Mouse (Mus musculus): Measurements from ENCODE around the gene Birc5.

Birc5 gene

DNA sequence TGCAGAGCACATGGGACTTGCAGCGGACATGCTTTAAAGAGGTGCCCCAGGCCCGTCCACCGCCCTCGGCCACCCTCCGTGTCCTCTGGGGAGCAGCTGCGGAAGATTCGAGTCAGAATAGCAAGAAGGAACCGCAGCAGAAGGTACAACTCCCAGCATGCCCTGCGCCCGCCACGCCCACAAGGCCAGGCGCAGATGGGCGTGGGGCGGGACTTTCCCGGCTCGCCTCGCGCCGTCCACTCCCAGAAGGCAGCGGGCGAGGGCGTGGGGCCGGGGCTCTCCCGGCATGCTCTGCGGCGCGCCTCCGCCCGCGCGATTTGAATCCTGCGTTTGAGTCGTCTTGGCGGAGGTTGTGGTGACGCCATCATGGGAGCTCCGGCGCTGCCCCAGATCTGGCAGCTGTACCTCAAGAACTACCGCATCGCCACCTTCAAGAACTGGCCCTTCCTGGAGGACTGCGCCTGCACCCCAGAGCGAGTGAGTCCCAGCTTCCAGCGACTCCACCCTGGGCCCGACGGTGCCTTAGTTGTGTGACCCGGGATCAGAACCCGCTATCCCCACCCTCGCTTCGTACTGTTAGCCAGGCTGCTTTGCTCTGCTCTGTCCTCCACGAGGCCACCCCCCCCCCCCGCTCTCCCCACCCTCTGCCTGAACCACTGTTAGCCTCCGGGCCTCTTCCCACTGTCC is at the start of gene Birc5:
Gene Birc5, plus strand, starts transcription at position 267 of the 687 bp plus-strand sequence.
- no peak; the same call in 1 of the 2 replicates for TF ChIP-seq GATA4 (IDR thresholded peaks at IDR 0.05; ENCODE audit: insufficient replicate concordance, low read length)

DNA sequence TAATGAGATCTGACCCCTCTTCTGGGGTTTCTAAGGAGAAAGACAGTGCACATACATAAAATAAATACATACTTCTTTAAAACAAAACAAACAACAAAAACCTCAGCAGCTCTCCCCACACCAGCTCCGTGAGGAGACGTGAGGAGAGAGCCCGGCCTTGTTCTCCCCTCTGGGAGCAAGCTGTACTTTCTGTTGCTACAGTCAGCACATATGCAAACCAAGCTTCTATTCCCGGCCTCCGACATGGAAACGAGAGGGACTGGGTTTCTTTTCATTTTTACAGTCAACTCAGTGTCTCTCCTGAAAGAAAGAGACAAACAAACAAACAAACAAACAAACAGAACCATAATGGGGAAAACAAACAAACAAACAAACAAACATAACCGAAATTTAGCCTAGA is 49.0 kb upstream of the Birc5 start:
- no peak for TF ChIP-seq GATA4 (IDR thresholded peaks at IDR 0.05; ENCODE audit: insufficient replicate concordance, low read length)

DNA sequence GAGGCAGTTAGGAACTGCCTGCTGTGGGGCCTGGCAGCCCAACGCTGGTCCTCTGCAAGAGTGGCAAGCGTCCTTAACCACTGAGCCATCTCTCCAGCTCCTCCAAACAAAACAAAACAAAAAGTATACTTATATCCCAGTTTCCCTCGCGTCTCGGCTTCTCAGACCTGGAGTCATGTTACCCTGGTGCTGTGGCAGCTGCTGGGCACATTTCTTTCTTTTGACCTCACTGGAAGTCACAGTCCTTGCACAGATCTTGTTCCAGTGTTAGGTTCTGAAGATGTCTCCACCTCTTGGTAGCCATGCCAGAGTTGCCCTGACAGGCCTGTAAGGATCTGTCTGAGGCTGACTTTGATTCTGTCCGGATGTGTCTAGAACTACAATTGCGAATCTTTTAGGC is 47.4 kb upstream of the Birc5 start:
- TF ChIP-seq GATA4 (IDR thresholded peaks at IDR 0.05; ENCODE audit: insufficient replicate concordance, low read length) = no peak

DNA sequence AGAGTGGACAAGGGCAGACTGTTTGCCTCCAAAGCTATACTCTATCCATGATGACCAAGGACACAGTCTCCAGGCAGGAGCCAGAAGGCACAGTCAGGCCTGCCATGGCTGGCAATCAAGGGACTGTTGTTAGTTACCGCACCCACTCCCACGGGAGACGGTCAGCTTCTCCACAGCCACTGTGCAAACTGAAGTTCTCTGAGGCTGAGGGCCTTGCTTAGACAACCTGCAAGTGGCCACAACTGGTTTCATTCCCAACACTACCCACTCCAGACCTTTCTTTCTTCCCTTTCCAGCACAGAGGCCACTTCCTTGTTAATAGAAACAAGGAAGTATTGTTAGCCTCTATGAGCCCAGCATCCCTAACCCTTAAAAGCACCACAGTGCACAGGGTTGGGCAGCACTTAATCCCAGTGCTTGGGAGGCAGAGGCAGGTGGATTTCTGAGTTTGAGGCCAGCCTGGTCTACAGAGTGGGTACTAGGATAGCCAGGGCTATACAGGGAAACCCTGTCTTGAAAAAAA is 45.8 kb upstream of the Birc5 start:
- no peak for TF ChIP-seq GATA4 (IDR thresholded peaks at IDR 0.05; ENCODE audit: insufficient replicate concordance, low read length)

DNA sequence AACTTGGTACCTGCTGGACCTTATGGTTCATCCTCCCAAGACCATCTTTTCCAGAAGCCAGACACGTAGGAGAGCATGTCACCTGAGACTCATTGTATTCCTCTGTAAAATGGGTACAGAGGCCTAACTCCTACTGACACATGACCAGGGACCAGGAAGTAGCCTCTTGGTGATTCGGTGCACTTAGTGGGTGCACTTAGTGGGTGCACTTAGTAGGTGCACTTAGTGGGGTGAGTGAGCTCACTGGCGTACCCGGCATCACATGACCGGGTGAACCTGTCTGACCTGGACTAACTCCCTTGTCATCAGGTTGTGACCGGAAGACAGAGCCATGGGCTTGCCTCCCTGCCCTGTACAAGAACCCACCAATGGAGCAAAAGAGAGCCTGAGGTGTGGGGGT is 42.3 kb upstream of the Birc5 start:
- no peak for TF ChIP-seq GATA4 (IDR thresholded peaks at IDR 0.05; ENCODE audit: insufficient replicate concordance, low read length)

DNA sequence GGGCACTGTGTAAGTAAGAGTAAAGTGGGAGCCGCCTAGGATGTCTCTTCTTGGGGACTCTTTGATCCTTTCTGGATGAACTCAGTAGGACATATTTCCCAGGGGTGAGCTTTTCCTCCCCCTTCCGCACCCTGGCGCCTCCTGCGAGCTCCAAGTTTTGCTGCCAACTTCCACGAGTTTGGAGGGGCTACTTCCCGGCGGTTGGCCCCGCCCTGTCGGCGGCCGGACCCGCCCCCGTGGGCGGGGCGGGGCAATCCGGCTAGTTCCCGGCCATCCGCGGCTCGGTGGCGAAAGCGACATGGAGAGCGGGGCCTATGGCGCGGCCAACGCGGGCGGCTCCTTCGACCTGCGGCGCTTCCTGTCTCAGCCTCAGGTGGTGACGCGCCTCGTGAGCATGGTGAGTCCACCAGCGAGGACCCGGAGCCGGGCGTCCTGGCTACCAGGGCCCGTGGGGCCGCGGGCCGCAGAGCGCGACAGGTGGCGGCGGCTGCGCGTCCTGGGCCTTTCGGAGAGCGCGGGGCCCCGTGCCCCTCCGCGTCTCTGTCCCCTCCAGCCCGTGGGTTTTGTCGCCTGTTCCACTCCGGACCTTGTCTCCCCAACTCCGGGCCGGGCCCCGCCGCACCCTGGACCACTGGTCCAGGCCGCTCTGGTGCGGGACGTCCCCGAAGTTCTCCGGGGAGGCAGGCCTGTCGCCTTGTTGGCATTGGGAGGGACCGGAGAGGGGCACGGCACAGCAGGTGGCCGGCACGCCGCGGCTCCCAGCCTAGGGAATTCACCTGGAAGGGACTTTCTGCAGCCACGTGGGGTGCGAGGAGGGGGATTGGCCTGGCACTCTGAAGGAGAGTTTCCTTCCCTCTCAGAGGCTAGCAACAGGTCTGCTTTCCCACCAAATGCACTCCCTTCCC is 39.4 kb upstream of the Birc5 start, which contains the start of the genes Gm20708 and Syngr2:
Gene Gm20708, plus strand, starts transcription at position 262 of the 905 bp plus-strand sequence.
Gene Syngr2, plus strand, starts transcription at position 262 of the 905 bp plus-strand sequence.
- no peak for TF ChIP-seq GATA4 (IDR thresholded peaks at IDR 0.05; ENCODE audit: insufficient replicate concordance, low read length)

DNA sequence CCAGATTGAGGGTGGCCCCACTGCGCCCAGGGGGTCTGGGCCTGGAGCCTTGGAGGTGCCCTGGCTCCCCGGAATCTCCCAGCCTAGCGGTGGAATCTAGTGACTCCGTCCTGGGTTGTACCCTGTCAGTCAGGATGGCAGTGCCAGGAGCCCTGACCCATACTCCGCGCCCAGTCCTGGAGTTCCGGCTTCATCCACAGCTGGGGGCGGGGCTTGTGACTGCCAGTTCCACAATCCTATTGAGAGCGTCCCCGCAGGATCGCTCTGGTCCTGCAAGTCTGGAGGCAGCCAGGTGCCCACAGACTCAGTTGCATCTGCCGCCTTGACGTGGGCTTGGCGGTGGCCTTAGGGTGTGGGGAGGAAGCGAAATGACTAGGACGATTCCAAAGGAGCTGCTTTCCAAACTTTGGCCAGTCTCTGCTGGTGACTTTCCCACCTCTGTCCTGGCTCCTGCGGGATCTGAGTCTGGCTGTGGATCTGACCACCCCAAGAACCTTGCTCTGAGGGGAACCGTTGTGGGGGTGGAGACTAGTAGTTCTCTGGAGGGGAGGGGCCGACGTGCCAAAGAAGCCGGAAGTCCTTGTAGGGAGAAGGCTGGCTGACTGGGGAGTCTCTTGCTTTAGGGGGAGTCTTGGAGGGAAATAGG is 38.5 kb upstream of the Birc5 start:
- TF ChIP-seq GATA4 (IDR thresholded peaks at IDR 0.05; ENCODE audit: insufficient replicate concordance, low read length) = no peak

DNA sequence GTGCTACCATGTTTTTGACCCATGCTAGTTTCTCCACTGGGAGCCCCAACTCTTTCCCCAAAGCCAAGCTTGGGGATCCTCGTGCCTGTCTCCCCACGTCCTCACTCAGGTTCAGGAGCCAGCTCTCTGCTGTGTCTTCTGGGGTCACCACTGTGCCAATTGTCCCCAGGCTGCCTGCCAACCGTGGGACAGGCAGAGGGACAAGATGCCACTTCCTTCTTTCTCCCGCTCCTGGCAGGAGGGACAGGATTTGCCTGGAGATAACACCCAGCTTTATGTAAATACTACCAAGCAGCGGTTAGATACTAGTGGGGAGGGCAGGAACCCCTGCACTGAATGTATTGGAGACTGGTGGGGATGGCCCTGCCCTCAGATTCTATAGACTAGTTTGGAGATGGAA is 35.2 kb upstream of the Birc5 start:
- TF ChIP-seq GATA4 (IDR thresholded peaks at IDR 0.05; ENCODE audit: insufficient replicate concordance, low read length) = no peak

DNA sequence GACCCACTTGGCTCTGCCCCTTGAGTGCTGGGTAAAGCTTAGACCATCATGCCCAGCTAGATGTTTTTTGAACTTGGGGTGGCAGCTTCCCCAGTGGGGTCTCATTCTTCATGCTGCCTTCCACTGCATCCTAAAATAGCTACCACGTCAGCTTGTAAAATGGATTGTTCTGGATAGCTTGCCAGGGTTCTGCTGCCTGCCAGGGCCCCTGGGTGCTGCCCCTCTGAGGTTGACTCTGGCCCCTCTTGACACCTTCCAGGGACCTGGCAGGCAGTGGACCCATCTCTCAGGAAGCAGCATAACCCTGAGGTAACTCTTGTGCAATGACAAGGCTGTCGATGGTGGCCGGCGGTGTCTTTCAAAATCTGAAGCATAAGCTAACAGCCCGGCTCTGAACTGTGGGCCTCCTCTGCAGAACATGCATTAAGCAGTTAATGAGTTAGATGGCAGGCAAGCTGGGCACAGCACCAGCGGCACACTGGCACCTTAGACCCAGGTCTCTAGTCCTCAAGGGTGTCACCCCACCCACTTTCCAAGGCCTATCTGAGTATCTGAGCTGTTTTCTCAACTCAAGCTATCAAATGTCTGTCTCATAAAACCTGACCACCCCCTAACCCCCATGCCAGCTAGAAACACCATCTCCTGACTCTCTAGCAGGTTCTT is 34.2 kb upstream of the Birc5 start:
- TF ChIP-seq GATA4 (IDR thresholded peaks at IDR 0.05; ENCODE audit: insufficient replicate concordance, low read length) = no peak

DNA sequence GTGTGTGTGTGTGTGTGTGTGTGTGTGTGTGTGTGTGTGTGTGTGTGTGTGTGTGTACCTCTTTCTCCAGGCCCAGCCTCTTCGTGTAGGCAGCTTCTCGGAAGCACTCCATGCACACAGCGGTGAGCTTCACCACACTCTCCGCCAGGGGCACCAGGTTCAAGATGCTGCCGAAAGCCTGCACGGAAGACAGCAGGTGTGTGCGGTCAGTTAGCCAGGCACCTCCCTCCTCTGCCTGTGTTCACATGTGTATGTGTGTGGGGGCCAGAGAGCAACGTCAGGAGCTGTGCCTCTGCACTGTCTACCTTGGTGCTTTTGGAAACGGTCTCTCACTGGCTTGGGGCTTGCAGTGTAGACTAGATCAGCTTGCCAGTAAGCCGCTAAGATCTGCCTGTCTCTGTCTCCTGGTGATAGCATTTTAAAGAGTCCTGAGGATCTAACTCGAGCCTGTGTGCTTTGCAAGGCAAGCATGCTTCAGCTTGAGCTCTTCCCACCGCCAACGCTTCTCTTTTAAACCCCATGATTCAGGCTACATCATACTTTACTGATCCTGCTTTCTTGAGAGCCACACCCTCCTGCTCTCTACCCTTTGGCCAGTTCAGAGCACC is 32.6 kb upstream of the Birc5 start:
- TF ChIP-seq GATA4 (IDR thresholded peaks at IDR 0.05; ENCODE audit: insufficient replicate concordance, low read length) = no peak

DNA sequence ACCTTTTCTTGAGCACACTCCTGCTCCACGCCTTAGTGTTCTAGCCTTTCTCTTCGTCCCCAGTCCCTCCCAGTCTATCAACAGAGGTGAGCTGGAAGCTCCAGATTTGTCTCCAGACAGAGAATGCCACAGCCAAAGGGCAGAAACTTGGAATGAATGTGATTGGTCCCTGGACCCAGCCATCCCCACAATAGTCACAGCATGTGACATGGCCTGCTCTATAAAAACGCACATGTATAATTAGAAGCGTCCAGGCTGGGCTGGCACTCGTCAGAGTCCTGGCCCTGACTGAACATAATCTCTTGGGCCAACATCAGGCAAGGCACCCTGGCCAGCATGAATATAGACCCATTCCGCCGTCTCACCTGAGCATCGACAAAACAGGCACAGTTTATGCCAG is 30.0 kb upstream of the Birc5 start:
- TF ChIP-seq GATA4 (IDR thresholded peaks at IDR 0.05; ENCODE audit: insufficient replicate concordance, low read length) = no peak

DNA sequence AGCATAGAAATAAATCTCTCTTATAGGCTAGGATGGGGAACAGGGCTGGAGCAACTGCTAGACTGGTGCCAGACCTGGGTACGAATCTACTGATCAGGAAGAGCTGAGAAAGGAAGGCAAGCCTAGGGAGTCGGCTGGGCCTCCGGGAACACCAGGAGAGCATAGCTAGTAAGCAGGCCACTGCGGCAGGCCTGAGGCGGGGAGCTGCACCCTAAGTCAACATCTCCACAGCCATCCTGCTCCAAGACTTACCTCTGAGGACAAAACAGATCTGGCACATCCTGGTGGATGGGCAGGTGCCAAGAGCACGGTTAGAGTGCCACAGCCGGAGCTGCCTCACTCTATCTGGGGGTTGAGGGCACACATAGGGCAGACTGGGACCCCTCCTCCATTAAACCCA is 28.9 kb upstream of the Birc5 start:
- TF ChIP-seq GATA4 (IDR thresholded peaks at IDR 0.05; ENCODE audit: insufficient replicate concordance, low read length) = no peak

DNA sequence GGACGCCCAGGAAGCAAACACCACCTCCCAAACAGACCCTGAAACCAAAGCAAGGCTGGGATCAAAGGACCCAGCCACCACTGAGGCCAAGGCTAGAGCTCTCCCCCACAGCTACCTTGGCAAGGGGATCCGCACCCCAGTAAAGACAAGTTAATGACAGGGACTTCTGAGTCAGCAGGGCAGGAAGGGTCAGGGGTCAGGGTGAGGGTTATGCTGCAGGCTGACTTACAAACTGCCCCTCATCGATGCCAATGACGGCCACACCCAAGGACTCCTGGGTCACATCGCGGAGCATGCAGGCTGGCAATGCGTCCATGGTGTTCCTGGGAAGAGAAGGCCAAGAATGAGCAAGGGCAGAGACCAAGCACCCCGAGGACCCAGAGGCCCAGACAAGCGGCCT is 27.2 kb upstream of the Birc5 start:
- TF ChIP-seq GATA4 (IDR thresholded peaks at IDR 0.05; ENCODE audit: insufficient replicate concordance, low read length) = no peak

DNA sequence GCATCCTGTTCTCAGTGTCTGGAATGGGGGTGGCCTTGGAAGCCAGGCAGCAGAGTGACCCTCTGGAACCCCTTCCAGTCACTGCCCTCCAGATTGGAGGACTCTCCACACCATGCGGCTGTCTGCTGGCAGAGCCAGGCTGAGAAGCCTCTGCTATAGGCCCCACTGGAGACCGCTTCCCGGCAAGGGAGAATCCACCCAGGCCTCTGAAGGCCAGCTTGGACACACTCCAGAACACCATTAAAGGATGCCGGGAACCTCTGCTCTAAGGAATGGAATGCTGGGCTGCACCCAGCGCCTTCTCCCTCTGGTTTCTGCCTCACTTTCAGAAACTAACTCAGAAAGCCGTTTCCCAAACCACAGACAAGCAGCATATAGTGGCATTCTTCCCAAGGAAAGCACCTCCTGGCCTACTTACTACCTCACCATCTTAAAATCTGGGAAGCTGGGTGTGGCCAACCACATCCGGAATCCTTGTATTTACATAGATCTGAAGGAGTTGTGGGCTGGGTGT is 26.3 kb upstream of the Birc5 start:
- TF ChIP-seq GATA4 (IDR thresholded peaks at IDR 0.05; ENCODE audit: insufficient replicate concordance, low read length) = no peak

All from liver, adult (tissue).